In the genomic region with DNA sequence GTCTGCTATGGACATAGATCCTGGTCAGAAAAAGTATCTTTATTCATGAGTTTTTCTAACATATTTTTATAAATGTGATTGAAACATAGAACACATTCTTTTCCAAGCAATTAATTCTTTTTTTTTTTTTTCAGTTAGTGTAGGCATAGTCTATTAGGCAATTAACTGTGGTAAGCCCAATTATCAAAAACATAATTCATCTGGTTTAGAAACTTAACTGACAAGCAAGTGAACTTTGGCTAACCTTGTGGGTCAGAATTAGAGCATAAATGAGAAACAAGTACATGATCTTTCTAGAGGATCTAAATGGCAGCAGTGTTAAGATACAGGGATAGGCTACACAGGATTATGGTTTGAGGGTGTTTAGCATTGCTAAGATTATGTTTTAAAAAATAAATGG, we compare ENCODE assay signal across 16 mouse cellular contexts.
"Had no signal": no experiment of that assay in that cellular context is flagged by ENCODE, and none has a peak within 500 bp of the region (broad histone marks: within the 10 kb centered on the region; RNA-seq: fewer than 3 reads in every experiment).

No protein-coding gene starts in this region.

- H3K9me3 ChIP-seq: lung, embryonic 15.5 days; megakaryocyte, embryonic 14.5 days; midbrain, embryonic 13.5 days; midbrain, embryonic 15.5 days; neural tube, embryonic 12.5 days had no signal

- H3K4me1 ChIP-seq: lung, embryonic 15.5 days; megakaryocyte, embryonic 14.5 days; midbrain, embryonic 13.5 days; midbrain, embryonic 15.5 days; neural tube, embryonic 12.5 days had no signal

- H3K36me3 ChIP-seq: lung, embryonic 15.5 days; midbrain, embryonic 13.5 days; midbrain, embryonic 15.5 days; neural tube, embryonic 12.5 days had no signal

- H3K27me3 ChIP-seq: lung, embryonic 15.5 days; megakaryocyte, embryonic 14.5 days; midbrain, embryonic 13.5 days; midbrain, embryonic 15.5 days; neural tube, embryonic 12.5 days had no signal

- H3K27ac ChIP-seq: lung, embryonic 15.5 days; macrophage; midbrain, embryonic 13.5 days; midbrain, embryonic 15.5 days; neural tube, embryonic 12.5 days had no signal

- ATAC-seq: liver, postnatal 0 days; lung, postnatal 0 days; midbrain, embryonic 13.5 days; midbrain, embryonic 15.5 days had no signal

- DNase-seq: liver, postnatal 0 days; lung, adult 2 months; lung, postnatal 14 days; lung, postnatal 36 days; right cerebral cortex, postnatal 14 days; thymus, adult 2 months; thymus, postnatal 25 days; thymus, postnatal 4 days had no signal

- H3K4me2 ChIP-seq: lung, embryonic 15.5 days; midbrain, embryonic 11.5 days; midbrain, embryonic 13.5 days; midbrain, embryonic 15.5 days; neural tube, embryonic 12.5 days had no signal

- H3K4me3 ChIP-seq: lung, embryonic 15.5 days; megakaryocyte, embryonic 14.5 days; midbrain, embryonic 13.5 days; midbrain, embryonic 15.5 days; neural tube, embryonic 12.5 days had no signal

- H3K9ac ChIP-seq: liver, postnatal 0 days; lung, embryonic 15.5 days; midbrain, embryonic 13.5 days; midbrain, embryonic 15.5 days; neural tube, embryonic 12.5 days had no signal
